Mouse (Mus musculus): Measurements from ENCODE around the gene Neurl2.

GRCm38 (mm10) chr2:164817206-164817605 is 16.1 kb downstream of the Neurl2 start:
- TF ChIP-seq POLR2A (IDR thresholded peaks at IDR 0.05; ENCODE audit: extremely low read depth, insufficient read depth, low read length) = no peak
- no peak for TF ChIP-seq CTCF (IDR thresholded peaks at IDR 0.05; ENCODE audit: low read depth, low read length)
